Comparison of ENCODE assay signal across 8 mouse cellular contexts in genomic region chrX:52790980-52791593, GRCm38 (mm10). TPM values are rescaled to one million over a fixed set of nuclear protein-coding genes. Genes with fewer than 3 reads are reported as not detected.
DNase-seq lines count a peak whose midpoint lies in the region; ATAC-seq and TF ChIP-seq lines count a peak whose summit lies in the region.

Gene Ccdc160, plus strand, starts transcription at chrX:52791200.

- peaks cover 6% of the 10 kb centered on the region for H3K4me1 ChIP-seq in hindbrain, embryonic 13.5 days (replicated peaks)
- H3K4me1 ChIP-seq in lung, embryonic 14.5 days (ENCODE audit: insufficient read depth): no peaks in the 10 kb centered on the region

- peak within 1 kb of the TSS; percentile 35; the same call in 1 of the 2 replicates for H3K27ac ChIP-seq in hindbrain, embryonic 13.5 days
- no peak within 1 kb of the TSS for H3K27ac ChIP-seq in lung, embryonic 14.5 days (ENCODE audit: low read depth)

- ATAC-seq in hindbrain, embryonic 13.5 days (ENCODE audit: low FRiP score): peak; percentile 99
- ATAC-seq in lung, embryonic 14.5 days (ENCODE audit: insufficient read depth): peak; percentile 90

- peak within 1 kb of the TSS; percentile 70 for H3K9ac ChIP-seq in hindbrain, embryonic 13.5 days
- peak within 1 kb of the TSS; percentile 29; the same call in 1 of the 2 replicates for H3K9ac ChIP-seq in lung, embryonic 14.5 days

- no peaks in the 10 kb centered on the region for H3K9me3 ChIP-seq in hindbrain, embryonic 13.5 days
- no peaks in the 10 kb centered on the region for H3K9me3 ChIP-seq in lung, embryonic 14.5 days (ENCODE audit: low read depth, low read length)

- DNase-seq in R1 (ENCODE audit: low read depth, low spot score) (peak; percentile 84), MN1 (ENCODE audit: low spot score) (no peak)
- peak; percentile 68 to 70 for DNase-seq in cerebellum, postnatal 36 days
- peak; percentile 10 for DNase-seq in gastrocnemius, adult 18-20 months (ENCODE audit: low spot score)
- peak; percentile 56 to 63 for DNase-seq in layer of hippocampus, postnatal 10 days (ENCODE audit: low spot score in 2 of 2)
- DNase-seq in lung, embryonic 14.5 days: peak; percentile 87
- DNase-seq in retina, adult 2 months (ENCODE audit: low read depth, low spot score): peak; percentile 52

- 0 out of 2 replicates have a peak, but pooled peaks have one; percentile 9 for TF ChIP-seq CTCF in lung, embryonic 14.5 days (IDR thresholded peaks at IDR 0.05; ENCODE audit: low read depth)

- 17% methylated on average over 25 of the region's 26 CpGs for WGBS in hindbrain, embryonic 13.5 days
- 15% methylated on average over 26 of the region's 26 CpGs for WGBS in lung, embryonic 14.5 days

- H3K27me3 ChIP-seq in hindbrain, embryonic 13.5 days: no peaks in the 10 kb centered on the region
- H3K27me3 ChIP-seq in lung, embryonic 14.5 days (ENCODE audit: insufficient read depth, low read length): no peaks in the 10 kb centered on the region

- H3K4me2 ChIP-seq in hindbrain, embryonic 13.5 days: peak within 1 kb of the TSS; percentile 53
- peak within 1 kb of the TSS; percentile 58 for H3K4me2 ChIP-seq in lung, embryonic 14.5 days

- H3K36me3 ChIP-seq in hindbrain, embryonic 13.5 days: no peaks in the 10 kb centered on the region
- no peaks in the 10 kb centered on the region for H3K36me3 ChIP-seq in lung, embryonic 14.5 days (ENCODE audit: insufficient read depth)

- peak within 1 kb of the TSS; percentile 49 for H3K4me3 ChIP-seq in hindbrain, embryonic 13.5 days
- H3K4me3 ChIP-seq in lung, embryonic 14.5 days (ENCODE audit: low read depth, low read length): peak within 1 kb of the TSS; percentile 37

RNA-seq across cellular contexts. Expression of gene Ccdc160, which starts in this region (rescaled TPM):
- total RNA-seq in gastrocnemius, adult 18-20 months (2021): under 1 TPM in 1 of 2 experiments, not detected in 1; 0.30 TPM
- polyA plus RNA-seq in hindbrain, embryonic 13.5 days (2015; fragmentation: Nextera tagmentation; extraction: Ambion mirVana): 4.1 and 5.4 TPM in 2 replicates
- total RNA-seq in layer of hippocampus, postnatal 10 days (2021): 1 to 10 TPM; 2.4 to 3.7 TPM
- 1.9 and 2.7 TPM in 2 replicates for polyA plus RNA-seq in lung, embryonic 14.5 days (2014; fragmentation: Nextera tagmentation; extraction: Ambion mirVana)

Comparison
In these comparisons a context has a peak if more than half of its experiments do, and no peak if none do; other contexts are left out.
1. Peak in DNase-seq in gastrocnemius, adult 18-20 months; RNA of the gene not detected or under 1 TPM.